Mouse (Mus musculus): ENCODE results near the gene Evl.

DNA sequence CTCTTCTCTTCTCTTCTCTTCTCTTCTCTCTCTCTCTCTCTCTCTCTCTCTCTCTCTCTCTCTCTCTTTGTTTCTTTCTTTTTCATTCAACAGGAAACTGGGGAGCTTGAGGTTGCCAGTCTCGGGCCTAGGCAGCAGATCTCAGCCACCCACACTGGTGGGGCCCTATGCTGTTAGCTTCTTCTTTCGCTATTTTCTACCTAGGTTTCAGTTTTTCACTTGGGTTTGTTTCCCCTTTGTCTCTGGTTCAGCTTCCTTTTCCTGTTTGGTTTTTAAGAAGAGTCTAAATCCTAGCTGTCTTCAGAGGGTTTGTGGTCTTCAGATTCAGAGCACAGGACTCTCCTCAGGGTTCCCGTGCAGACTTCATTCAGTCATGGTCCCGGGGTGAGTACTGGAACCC lies 81.0 kb downstream of the Evl start:
- no peak for TF ChIP-seq CTCF (IDR thresholded peaks at IDR 0.05; ENCODE audit: low read depth, low read length)
- no peak for TF ChIP-seq POLR2A (IDR thresholded peaks at IDR 0.05; ENCODE audit: borderline replicate concordance, low read depth, low read length)
